Mouse (Mus musculus) heart, adult 2 months (tissue): ENCODE data around the gene Gm1043. TPM values are rescaled to one million over a fixed set of nuclear protein-coding genes. Genes with fewer than 3 reads are reported as not detected.

Experiments
- DNase-seq, 2 experiments: peaks; one replicate each; pipeline ENCODE4 v3.0.0; 2021
- H3K27ac ChIP-seq: fragments of 200-600 bp; 2 replicates; pipeline ENCODE4 v1.8.1; 2022
- H3K27me3 ChIP-seq: fragments of 200-500 bp; 2 replicates; pipeline ENCODE4 v1.6.1; 2012; ENCODE audit warnings: mild to moderate bottlenecking, low read length, inconsistent platforms, mixed read lengths; ENCODE audit not compliant: control insufficient read depth, insufficient read depth
- H3K36me3 ChIP-seq: fragments of 200-500 bp; 2 replicates; pipeline ENCODE4 v1.6.1; 2012; ENCODE audit warnings: low read length, inconsistent platforms; ENCODE audit not compliant: control insufficient read depth, insufficient read depth
- H3K4me1 ChIP-seq: fragments of 200-500 bp; 2 replicates; pipeline ENCODE4 v1.6.1; 2011; ENCODE audit warnings: low read length; ENCODE audit not compliant: control insufficient read depth, insufficient read depth
- H3K4me3 ChIP-seq: fragments of 200-600 bp; 2 replicates; pipeline ENCODE4 v1.8.1; 2022
- H3K79me2 ChIP-seq: fragments of 200-500 bp; replicated peaks from 2 replicates; pipeline ENCODE4 v1.6.1; 2012; ENCODE audit warnings: mild to moderate bottlenecking, inconsistent platforms, low read length, moderate library complexity, mixed read lengths; ENCODE audit not compliant: control insufficient read depth, insufficient read depth
- H3K9ac ChIP-seq: fragments of 200-500 bp; 2 replicates; pipeline ENCODE4 v1.6.1; 2012; ENCODE audit warnings: low read depth, mild to moderate bottlenecking, control low read depth, inconsistent platforms, low read length, mixed read lengths
- CTCF ChIP-seq: fragments of 200-600 bp; IDR thresholded peaks from 2 replicates; pipeline ENCODE4 v1.8.1; 2022; ENCODE audit warnings: antibody characterized with exemption, mild to moderate bottlenecking, moderate library complexity
- EP300 ChIP-seq: fragments of 200-500 bp; IDR thresholded peaks from 2 replicates; pipeline ENCODE4 v1.6.1; 2011; ENCODE audit warnings: low read depth, low read length, control low read depth; ENCODE audit not compliant: insufficient read depth
- POLR2A ChIP-seq: fragments of 200-500 bp; IDR thresholded peaks from 2 replicates; pipeline ENCODE4 v1.6.1; 2011; ENCODE audit warnings: mild to moderate bottlenecking, low read depth, low read length, control low read depth; ENCODE audit not compliant: insufficient read depth
- WGBS: fragments of 180-500 bp; shearing (Covaris S2); methylation state at CpG from one replicate; pipeline ENCODE4 v1.1.7; 2018; 5-methylcytosine and 5-hydroxymethylcytosine counted together
- intact Hi-C: fragments of 180-260 bp; cut with DNase I; formaldehyde crosslinking; loops from one replicate; pipeline ENCODE4 v1.15.1; 2025
- polyA plus RNA-seq: library from polyadenylated mRNA; depleted of rRNA; stranded (reverse); fragments of >200 nt; gene quantifications from 2 replicates; pipeline ENCODE4 v1.2.3, GENCODE M21; 2012
- total RNA-seq, 2 experiments: library from RNA; stranded (reverse); gene quantifications; 2 replicates each; pipeline ENCODE4 v1.2.3; 2021

Gm1043 gene
- total and polyA plus RNA-seq, 3 experiments: not detected

GRCm38 (mm10) chr5:37228894-37229293 lies 143.7 kb downstream of the Gm1043 start:
- Histone ChIP-seq H3K79me2 (no peaks in the 10 kb centered on the region), H3K27me3 (no peaks in the 10 kb centered on the region), H3K4me1 (no peaks in the 10 kb centered on the region), H3K27ac (no peak overlapping the region), H3K9ac (no peak overlapping the region), H3K36me3 (no peaks in the 10 kb centered on the region), H3K4me3 (no peak overlapping the region)
- intact Hi-C loops: no loop called here
- 59% methylated on average over 7 of the region's 7 CpGs for WGBS
- no peak for DNase-seq
- TF ChIP-seq EP300: no peak
- TF ChIP-seq POLR2A: no peak
- TF ChIP-seq CTCF: no peak

- DNase-seq: peak in 1 of 2 experiments; percentile 36
- Histone ChIP-seq H3K4me1 (no peaks in the 10 kb centered on the region), H3K9ac (no peak overlapping the region), H3K79me2 (no peaks in the 10 kb centered on the region), H3K4me3 (no peak overlapping the region), H3K27me3 (no peaks in the 10 kb centered on the region), H3K27ac (no peak overlapping the region), H3K36me3 (no peaks in the 10 kb centered on the region)
- WGBS: 37% methylated on average over 9 of the region's 9 CpGs
- no peak for TF ChIP-seq POLR2A
- TF ChIP-seq CTCF: no peak
- TF ChIP-seq EP300: no peak
- intact Hi-C loops: no loop called here
Measured at GRCm38 (mm10) chr5:37233010-37233557, 147.9 kb downstream of the Gm1043 start.

GRCm38 (mm10) chr5:37238654-37239053 lies 153.5 kb downstream of the Gm1043 start:
- WGBS: 17% methylated on average over 2 of the region's 2 CpGs
- intact Hi-C loops: no loop called here
- Histone ChIP-seq H3K27ac (no peak overlapping the region), H3K79me2 (no peaks in the 10 kb centered on the region), H3K36me3 (no peaks in the 10 kb centered on the region), H3K4me3 (no peak overlapping the region), H3K9ac (no peak overlapping the region), H3K27me3 (peaks cover 15% of the 10 kb centered on the region), H3K4me1 (no peaks in the 10 kb centered on the region)
- DNase-seq: no peak
- TF ChIP-seq EP300 (no peak), CTCF (no peak), POLR2A (no peak)

- DNase-seq: no peak
- Histone ChIP-seq H3K4me3 (no peak overlapping the region), H3K27me3 (peaks cover 16% of the 10 kb centered on the region), H3K79me2 (no peaks in the 10 kb centered on the region), H3K27ac (no peak overlapping the region), H3K36me3 (no peaks in the 10 kb centered on the region), H3K4me1 (no peaks in the 10 kb centered on the region; the same call in 1 of the 2 replicates), H3K9ac (no peak overlapping the region)
- WGBS: 9% methylated on average over 5 of the region's 5 CpGs
- no peak for TF ChIP-seq POLR2A
- intact Hi-C loops: no loop called here
Measured at GRCm38 (mm10) chr5:37240550-37240949, 155.4 kb downstream of the Gm1043 start.

- Histone ChIP-seq H3K27ac (no peak overlapping the region), H3K4me1 (no peaks in the 10 kb centered on the region; the same call in 1 of the 2 replicates), H3K27me3 (peaks cover 16% of the 10 kb centered on the region), H3K36me3 (no peaks in the 10 kb centered on the region), H3K9ac (no peak overlapping the region), H3K4me3 (no peak overlapping the region), H3K79me2 (no peaks in the 10 kb centered on the region)
- WGBS: 15% methylated on average over 9 of the region's 9 CpGs
- TF ChIP-seq EP300 (no peak), POLR2A (no peak), CTCF (no peak)
- DNase-seq: no peak
- intact Hi-C loops: no loop called here
Measured at GRCm38 (mm10) chr5:37241224-37241623, 156.1 kb downstream of the Gm1043 start.

GRCm38 (mm10) chr5:37241651-37242151 lies 156.5 kb downstream of the Gm1043 start, which contains the start of gene Crmp1:
Gene Crmp1 (plus strand): TSS chr5:37241940.
- H3K9ac ChIP-seq: no peak within 1 kb of the TSS
- no peaks in the 10 kb centered on the region for H3K36me3 ChIP-seq
- no peaks in the 10 kb centered on the region for H3K79me2 ChIP-seq
- intact Hi-C loops: no loop called here
- no peak for TF ChIP-seq CTCF
- TF ChIP-seq EP300: no peak
- no peak for TF ChIP-seq POLR2A
- H3K4me3 ChIP-seq: no peak within 1 kb of the TSS
- H3K27me3 ChIP-seq: peaks cover 16% of the 10 kb centered on the region
- H3K4me1 ChIP-seq: no peaks in the 10 kb centered on the region; the same call in 1 of the 2 replicates
- peak in 1 of 2 experiments; percentile 6 for DNase-seq
- H3K27ac ChIP-seq: no peak within 1 kb of the TSS
- 2% methylated on average over 50 of the region's 56 CpGs for whole genome bisulfite sequencing
